Mouse (Mus musculus): ENCODE data around the gene Sept10.

DNA sequence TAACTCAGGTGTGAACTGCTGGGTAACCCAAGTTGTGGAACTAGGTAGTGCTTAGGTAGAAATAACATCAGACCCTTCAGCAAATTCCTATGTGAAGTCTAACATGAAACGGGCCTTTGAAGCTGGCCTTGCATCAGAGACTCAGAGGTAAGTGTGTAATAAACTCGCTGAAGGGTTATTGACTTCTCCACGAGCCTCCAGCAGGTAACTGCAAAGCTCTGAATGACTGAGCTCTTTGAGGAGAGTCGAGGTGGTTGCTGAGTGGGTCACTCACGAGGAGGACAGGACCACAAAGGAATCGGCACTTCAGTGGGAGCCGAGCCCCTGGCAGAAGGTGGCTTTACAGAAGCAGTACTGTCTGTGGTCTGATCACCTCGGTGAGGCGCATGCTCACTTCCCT, 105.3 kb downstream of the Sept10 start:
- TF ChIP-seq CTCF (IDR thresholded peaks at IDR 0.05; ENCODE audit: low read depth): no peak
- no peak for TF ChIP-seq EP300 (IDR thresholded peaks at IDR 0.05; ENCODE audit: low read depth)

Data from liver, postnatal 0 days (tissue).